Mouse (Mus musculus): Measurements from ENCODE around the gene Ddx21. TPM values are rescaled to one million over a fixed set of nuclear protein-coding genes. Genes with fewer than 3 reads are reported as not detected.

The Ddx21 gene
- total and polyA plus RNA-seq, 3 experiments, result 114 to 327 (median 145) TPM

GRCm38 (mm10) chr10:62578338-62579100 is 23.6 kb downstream of the Ddx21 start, which contains the start of gene Kif1bp:
Gene Kif1bp, minus strand, starts transcription at chr10:62578457.
- dilution Hi-C loops (cut with MboI; ENCODE audit: extremely low pct_ligation_motif_present, extremely low pct_unique_long_range_greater_than_20kb, low sequenced_read_pairs) (no loop called here), in situ Hi-C loops (cut with MboI; ENCODE audit: low pct_ligation_motif_present, low pct_unique_long_range_greater_than_20kb, low sequenced_read_pairs) (no loop called here)
- peak within 1 kb of the TSS; percentile 77 to 89 (median 83) for H3K4me3 ChIP-seq (replicated peaks in 1 of 3; ENCODE audit: low read depth in 2 of 3, low read length in 2 of 3, poor library complexity in 1 of 3)
- H3K79me2 ChIP-seq (replicated peaks; ENCODE audit: control insufficient read depth, extremely low read depth, insufficient read depth, poor library complexity, severe bottlenecking), result peaks cover 16% of the 10 kb centered on the region
- no peaks in the 10 kb centered on the region for H3K9me3 ChIP-seq (replicated peaks; ENCODE audit: low read length)
- H3K27me3 ChIP-seq (replicated peaks), result no peaks in the 10 kb centered on the region
- H3K36me3 ChIP-seq (replicated peaks in 1 of 2; ENCODE audit: control insufficient read depth in 1 of 2, insufficient read depth in 1 of 2, low read length in 1 of 2), result peaks cover 40 to 64% of the 10 kb centered on the region in 2 experiments
- peaks cover 0 to 19% of the 10 kb centered on the region in 2 experiments; a peak in 3 of 4 replicates for H3K4me1 ChIP-seq (ENCODE audit: control insufficient read depth in 1 of 2, insufficient read depth in 2 of 2)
- peak within 1 kb of the TSS; percentile 57 for H3K9ac ChIP-seq (ENCODE audit: insufficient read depth, low read depth)
- DNase-seq (ENCODE audit: extremely low read depth), result peak; percentile 98
- peak within 1 kb of the TSS; percentile 85 for H3K4me2 ChIP-seq (ENCODE audit: insufficient read depth, low read depth, poor library complexity, severe bottlenecking)
- peak within 1 kb of the TSS; percentile 14; the same call in 1 of the 2 replicates for H3K27ac ChIP-seq (ENCODE audit: insufficient read depth, low read depth)
- TF ChIP-seq KAT2A (IDR thresholded peaks at IDR 0.05; ENCODE audit: insufficient replicate concordance, low read length), result peak; percentile 73; the same call in 1 of the 2 replicates
- peak; percentile 67 for TF ChIP-seq CHD2 (IDR thresholded peaks at IDR 0.05; ENCODE audit: low read length)
- peak; percentile 43; the same call in 1 of the 2 replicates for TF ChIP-seq POLR2AphosphoS2 (IDR thresholded peaks at IDR 0.05; ENCODE audit: low read depth, low read length)
- TF ChIP-seq MYC (IDR thresholded peaks at IDR 0.05; ENCODE audit: low read depth, low read length), result no peak
- TF ChIP-seq MAZ (IDR thresholded peaks at IDR 0.05; ENCODE audit: low read depth, low read length), result no peak
- TF ChIP-seq HCFC1 (IDR thresholded peaks at IDR 0.05; ENCODE audit: low read depth, low read length), result peak; percentile 84
- TF ChIP-seq POLR2A (IDR thresholded peaks at IDR 0.05; ENCODE audit: low read depth, low read length), result peak; percentile 82
- TF ChIP-seq ZC3H11A (IDR thresholded peaks at IDR 0.05; ENCODE audit: low read depth, low read length), result no peak
- TF ChIP-seq ZNF384 (IDR thresholded peaks at IDR 0.05; ENCODE audit: low read depth, low read length), result no peak
- no peak for TF ChIP-seq MAX (IDR thresholded peaks at IDR 0.05; ENCODE audit: low read length)
- no peak for TF ChIP-seq RAD21 (IDR thresholded peaks at IDR 0.05; ENCODE audit: low read depth, low read length)
- peak; percentile 27; the same call in 1 of the 2 replicates for TF ChIP-seq ZMIZ1 (IDR thresholded peaks at IDR 0.05; ENCODE audit: low read depth, low read length)
- peak; percentile 97 for TF ChIP-seq MXI1 (IDR thresholded peaks at IDR 0.05; ENCODE audit: low read depth, low read length)
- no peak for TF ChIP-seq SIN3A (IDR thresholded peaks at IDR 0.05; ENCODE audit: low read length)
- no peak for TF ChIP-seq USF1 (IDR thresholded peaks at IDR 0.05; ENCODE audit: low read depth, low read length)
- TF ChIP-seq E2F4 (IDR thresholded peaks at IDR 0.05; ENCODE audit: insufficient replicate concordance, low read depth, low read length), result no peak
- TF ChIP-seq ZKSCAN1 (IDR thresholded peaks at IDR 0.05; ENCODE audit: borderline replicate concordance, low read depth, low read length), result no peak
- TF ChIP-seq ELF1 (IDR thresholded peaks at IDR 0.05; ENCODE audit: low read depth, low read length), result peak; percentile 69
- peak; percentile 76 for TF ChIP-seq TCF12 (IDR thresholded peaks at IDR 0.05; ENCODE audit: low read depth, low read length)
- TF ChIP-seq CHD1 (IDR thresholded peaks at IDR 0.05; ENCODE audit: low read depth, low read length), result no peak
- TF ChIP-seq TBP (conservative IDR thresholded peaks at IDR 0.05; ENCODE audit: low read depth, low read length), result 0 out of 2 replicates have a peak, but pooled peaks have one; percentile 68
- TF ChIP-seq SMC3 (IDR thresholded peaks at IDR 0.05; ENCODE audit: low read depth, low read length), result no peak
- TF ChIP-seq IRF4 (IDR thresholded peaks at IDR 0.05; ENCODE audit: low read depth, low read length), result no peak
- no peak for TF ChIP-seq JUND (conservative IDR thresholded peaks at IDR 0.05; ENCODE audit: low read depth, low read length)
- no peak for TF ChIP-seq JUN (IDR thresholded peaks at IDR 0.05; ENCODE audit: insufficient read depth, low read depth, low read length)
- TF ChIP-seq NELFE (IDR thresholded peaks at IDR 0.05; ENCODE audit: low read depth, low read length), result peak; percentile 86
